Mouse (Mus musculus): Measurements from ENCODE around the gene Hephl1. TPM values are rescaled to one million over a fixed set of nuclear protein-coding genes. Genes with fewer than 3 reads are reported as not detected.
A peak's percentile ranks its signal among the peaks of the same experiment; 100 is the strongest.
"Not testable (repeated sequence)": the region's sequence is repeated elsewhere in the genome, so short reads cannot be mapped to it uniquely, and the experiment has no call there.

The Hephl1 gene
- total RNA-seq (2021) = 1 to 10 TPM; 2.6 to 6.4 TPM
- long read RNA-seq, experiment 1, partial matches to known transcripts = 4 of 5 reads
- long read RNA-seq, experiment 1, other reads (novel, unspliced or antisense) = 1 of 5 reads
- long read RNA-seq, experiment 2, full-length matches to known transcripts = 1 of 2 reads
- long read RNA-seq, experiment 2, partial matches to known transcripts = 0 of 2 reads
- long read RNA-seq, experiment 2, other reads (novel, unspliced or antisense) = 1 of 2 reads

DNA sequence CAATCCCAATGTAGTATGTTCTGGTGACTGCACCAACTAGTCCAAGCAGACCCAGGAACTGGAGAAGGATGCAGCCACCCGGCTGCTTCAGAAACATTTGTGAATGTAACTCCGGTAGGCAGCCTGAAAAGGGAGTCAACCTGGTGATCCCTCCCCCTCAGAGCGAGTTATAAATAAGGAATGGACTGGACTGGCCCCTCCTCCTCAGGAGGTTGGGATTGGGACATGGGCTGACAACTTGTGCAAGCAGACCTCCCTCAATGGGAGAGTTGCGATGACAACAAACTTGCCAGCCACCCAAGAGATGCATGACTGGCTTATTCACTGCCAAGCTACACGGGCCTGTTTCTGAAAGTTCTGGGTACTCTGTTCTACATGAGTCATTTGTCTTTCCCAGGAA, at the start of gene Hephl1:
Gene Hephl1 (minus strand): TSS at position 101 of the 400 bp plus-strand sequence.
- no peak for DNase-seq (ENCODE audit: low spot score in 2 of 2)

DNA sequence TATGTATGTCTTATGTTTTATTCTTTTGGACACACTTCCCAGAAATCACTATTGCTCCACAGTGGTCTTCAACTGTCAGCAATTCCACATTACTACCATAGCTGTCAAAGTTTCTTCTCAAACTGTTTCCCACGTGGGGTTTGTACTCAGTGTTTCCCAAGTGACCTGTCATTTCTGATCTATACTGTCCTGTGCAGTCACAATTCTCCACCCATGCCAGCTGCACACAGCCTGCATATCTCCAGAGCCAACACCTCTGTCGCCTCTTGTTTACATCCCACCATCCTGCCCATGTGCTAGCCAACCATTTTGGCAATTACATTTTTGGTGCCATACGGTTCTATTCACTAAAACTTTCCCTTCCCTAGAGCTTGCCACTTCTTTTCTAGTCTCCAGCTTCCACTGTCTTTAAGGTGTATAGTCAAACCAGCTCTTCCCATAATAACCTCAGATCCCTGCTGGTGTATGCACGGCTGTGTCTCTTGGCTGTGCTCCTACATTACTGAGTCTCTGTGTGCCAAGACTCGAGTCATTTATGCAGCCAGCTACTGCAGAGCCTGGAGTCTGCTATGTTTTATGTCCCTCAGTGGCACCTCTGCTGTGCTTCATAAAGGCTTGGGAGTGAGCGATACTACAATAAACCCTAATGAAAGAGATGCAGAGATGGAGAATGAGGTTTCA, 37.5 kb upstream of the Hephl1 start:
- DNase-seq (ENCODE audit: low spot score in 2 of 2) = no peak

DNA sequence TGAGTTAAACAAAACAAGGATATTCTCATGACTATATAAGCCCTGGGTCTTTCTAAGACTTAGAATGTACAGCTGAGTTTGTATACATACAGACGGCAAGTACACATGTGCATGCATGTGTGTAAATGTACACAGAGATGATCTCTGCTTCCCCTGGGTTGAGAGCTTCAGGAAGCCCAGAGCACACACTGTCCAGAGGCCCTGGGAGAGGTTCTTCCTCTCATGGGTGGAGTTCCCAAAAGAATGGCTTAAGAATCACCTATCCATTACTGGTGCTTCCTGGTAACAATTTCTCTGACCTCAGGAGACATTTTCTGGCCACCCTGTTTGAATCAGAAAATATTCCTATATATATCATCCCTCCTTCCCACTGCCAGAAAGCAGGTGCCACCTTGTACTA, 28.6 kb upstream of the Hephl1 start:
- DNase-seq (ENCODE audit: low spot score in 2 of 2) = no peak

DNA sequence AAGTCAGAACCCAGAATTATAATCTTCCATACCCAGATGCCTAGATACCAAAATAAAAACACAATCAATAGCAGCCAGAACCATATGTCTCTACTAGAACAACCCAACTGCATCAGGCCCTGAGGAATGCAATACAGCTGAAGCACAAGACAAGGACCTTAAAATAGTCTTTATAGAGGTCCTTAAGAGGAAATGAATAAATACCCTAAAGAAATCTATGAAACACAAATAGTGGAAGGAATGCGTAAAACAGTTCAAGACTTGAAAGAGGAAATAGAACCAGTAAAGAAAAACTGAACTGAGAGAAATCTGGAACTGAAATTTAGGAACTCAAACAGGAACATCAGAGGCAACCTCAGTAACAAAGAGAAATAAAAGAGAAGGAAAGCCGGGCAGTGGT, 14.0 kb upstream of the Hephl1 start:
- no peak for DNase-seq (ENCODE audit: low spot score in 2 of 2)

DNA sequence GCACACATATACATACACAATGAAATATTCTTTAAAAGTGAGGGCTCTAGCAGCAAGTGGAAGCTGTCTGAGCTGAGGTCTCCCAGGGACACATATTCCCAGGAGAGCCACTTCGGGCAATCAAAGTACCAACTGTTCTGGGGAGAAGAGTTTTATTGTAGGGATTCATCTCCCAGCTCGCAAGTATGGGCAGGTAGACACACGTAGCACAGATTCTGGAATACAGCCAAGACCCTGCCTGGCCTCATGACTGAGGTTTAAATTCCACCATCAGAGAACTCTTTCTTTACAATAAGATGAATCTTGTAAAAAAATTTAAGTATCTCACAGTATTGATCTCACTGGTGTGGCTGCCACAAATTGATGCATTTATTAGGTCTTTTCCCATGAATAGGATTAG, 10.5 kb upstream of the Hephl1 start:
- no peak for DNase-seq (ENCODE audit: low spot score in 2 of 2)

DNA sequence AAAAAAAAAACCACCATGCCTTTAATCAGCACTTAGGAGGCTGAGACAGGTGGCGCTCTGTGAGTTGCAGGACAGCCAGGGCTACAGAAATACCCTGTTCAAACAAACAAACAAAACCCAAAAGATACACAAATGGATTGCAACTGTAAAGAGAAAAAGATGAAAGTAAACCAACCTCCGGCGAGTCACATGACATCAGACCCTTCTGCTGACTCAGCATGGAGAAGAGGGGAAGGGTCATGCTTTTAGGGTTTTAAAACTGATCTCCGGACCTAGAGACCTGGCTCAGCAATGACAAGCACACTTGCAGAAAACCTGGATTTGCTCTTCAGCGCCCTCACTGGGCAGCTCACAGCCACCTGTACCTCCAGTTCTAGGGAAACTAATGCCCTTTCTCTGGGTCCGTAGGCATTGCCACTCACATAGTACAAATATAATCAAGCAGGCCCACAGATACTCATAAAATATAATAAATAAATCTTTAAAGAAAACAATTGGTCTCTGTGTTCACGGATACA, 9.0 kb upstream of the Hephl1 start:
- DNase-seq (ENCODE audit: low spot score in 2 of 2) = no peak

DNA sequence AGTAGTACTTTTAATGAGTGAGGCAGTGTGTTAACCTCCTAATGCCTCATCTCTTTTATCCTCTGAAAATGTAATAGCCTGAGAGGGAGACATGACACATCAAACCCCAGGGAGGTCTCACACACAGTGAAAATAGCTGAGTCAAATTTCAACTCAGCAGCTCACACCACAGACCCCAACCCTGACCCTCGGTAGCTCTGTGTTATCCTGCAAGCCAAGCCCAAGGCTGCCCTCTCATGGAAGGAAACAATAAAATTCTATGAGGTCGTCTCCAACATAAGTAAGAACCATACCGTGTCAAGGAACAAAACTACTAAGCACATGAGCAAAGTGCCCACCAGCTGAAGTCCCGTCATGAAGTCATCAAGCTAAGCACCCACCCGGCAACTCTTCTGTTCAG, 8.3 kb upstream of the Hephl1 start:
- no peak for DNase-seq (ENCODE audit: low spot score in 2 of 2)

DNA sequence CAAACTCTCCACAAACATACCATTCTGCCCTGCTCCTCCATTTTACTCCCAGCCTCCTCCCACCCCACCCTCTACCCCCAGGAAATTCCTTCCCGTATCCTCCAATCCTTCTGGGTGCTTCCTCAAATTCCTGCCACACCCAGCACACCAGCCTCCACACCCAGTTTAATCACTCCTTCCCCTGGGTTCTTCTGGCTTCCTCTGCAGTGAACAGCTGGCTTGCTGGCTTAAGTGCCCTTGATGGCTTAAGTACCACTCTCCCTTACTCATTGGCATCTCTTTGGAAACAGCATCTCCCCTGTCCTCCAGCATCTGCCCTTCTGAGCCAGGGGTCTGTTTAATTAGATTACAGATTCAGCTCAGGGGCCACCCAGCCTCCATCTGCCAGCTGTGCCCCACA, 7.6 kb upstream of the Hephl1 start:
- DNase-seq (ENCODE audit: low spot score in 2 of 2) = no peak

DNA sequence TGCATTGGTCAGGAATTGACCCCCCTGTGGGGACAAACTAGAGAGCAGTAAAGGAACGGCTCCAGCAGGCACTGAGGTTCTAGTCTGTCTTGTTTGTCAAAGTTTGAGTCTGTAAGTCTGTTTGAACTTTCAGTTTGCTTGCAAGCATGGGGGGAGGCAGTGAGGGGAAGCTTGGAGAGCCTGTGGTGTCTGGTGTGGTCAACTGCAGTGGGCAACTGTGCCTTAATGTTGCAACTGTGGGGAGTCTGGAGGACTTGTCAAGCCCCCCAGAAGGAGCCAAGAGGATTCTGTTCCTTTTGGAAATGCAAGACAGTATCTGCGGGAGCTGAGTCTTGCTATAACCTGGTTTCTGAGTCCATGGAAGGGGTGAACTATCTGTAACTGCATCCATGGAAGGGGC, 4.3 kb upstream of the Hephl1 start:
- no peak for DNase-seq (ENCODE audit: low spot score in 2 of 2)

DNA sequence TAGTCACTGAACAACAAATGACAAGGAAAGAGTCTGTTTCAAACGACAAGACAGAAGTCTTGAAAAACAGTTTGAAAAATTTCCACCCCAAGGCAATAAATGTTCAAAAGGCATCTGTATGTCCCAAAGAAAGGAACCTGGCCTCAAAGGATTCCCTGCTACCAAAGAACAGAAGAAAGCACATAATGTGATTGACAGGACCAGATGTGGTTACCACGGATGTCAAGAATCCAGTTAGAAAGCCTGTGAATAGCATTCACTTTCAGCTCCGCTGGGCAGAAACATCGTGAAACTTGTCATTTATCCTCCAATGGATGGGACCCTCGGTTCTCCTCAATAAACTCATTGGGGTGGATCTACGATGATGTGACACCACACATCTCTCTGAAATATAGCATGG, 2.2 kb upstream of the Hephl1 start:
- no peak for DNase-seq (ENCODE audit: low spot score in 2 of 2)

DNA sequence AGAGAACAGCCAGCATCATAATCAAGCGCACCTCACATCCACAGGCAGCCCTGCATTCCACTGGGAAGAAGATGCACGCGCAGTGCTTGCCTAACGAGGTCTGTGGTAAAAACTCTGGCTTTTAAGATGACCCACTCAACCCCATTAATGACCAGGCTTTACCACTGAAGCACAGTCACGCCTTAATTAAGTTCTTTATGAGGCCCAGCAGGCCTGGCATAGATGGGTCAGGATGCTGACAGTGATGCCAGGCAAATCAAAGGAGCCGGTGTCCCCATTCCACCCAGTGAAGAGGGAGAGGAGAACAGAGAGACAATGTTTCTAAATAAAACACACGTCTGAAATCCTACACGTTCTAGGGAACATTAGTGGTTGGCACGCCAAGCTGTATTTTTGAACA, 3.8 kb downstream of the Hephl1 start:
- no peak for DNase-seq (ENCODE audit: low spot score in 2 of 2)

DNA sequence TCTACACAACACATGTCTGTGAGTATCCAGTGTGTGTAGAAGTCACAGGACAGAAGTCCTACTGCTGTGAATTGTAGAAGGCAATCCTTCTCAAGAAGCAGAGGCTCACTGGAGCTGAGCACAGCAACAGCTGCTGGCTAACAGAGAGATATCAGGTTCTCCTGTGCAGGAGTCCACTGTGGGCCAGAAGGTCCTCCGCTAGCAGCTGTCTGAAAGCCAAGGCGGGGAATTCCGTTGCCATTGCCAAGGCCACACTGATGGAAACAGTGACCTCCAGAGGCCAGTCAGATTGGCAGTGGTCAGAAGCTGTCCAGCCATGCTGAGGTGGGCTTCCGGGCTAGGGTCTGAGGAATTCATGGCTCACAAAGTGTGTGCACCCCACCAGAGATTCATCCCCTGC, 6.8 kb downstream of the Hephl1 start:
- no peak for DNase-seq (ENCODE audit: low spot score in 2 of 2)

DNA sequence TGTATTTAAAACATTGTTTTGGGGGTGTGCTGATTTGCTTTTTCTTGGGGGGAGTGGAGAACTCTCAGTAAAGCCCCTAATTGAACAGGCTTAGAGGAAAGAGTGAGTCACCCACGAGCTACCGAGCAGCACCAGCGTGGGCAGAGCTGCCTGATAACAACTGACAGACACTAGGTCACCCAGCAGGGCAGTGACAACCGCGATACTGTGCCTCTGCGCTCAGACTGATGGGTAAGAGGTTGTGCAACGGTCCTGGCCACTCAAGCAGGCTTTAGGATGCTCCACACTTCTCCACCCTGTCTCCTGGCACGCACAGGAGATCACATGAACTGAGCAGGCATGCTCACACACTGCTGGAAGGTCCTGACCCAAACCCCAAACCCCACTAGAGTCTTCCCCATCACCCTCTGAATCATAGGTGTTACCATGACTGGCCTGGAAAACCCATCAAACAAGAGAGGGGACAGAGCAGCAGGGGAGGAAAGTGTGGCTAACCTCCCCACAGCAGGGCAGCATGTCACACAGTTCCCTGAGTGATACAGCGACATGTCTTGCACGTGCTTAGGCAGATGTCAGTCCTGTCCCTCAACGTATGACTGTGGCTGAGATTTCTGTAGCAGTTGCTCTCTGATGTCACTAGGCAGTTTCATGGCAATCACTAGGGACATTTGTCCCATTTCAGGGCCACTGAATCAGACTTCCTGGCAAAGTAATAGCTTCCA, 8.2 kb downstream of the Hephl1 start:
- DNase-seq (ENCODE audit: low spot score in 2 of 2) = peak in 1 of 2 experiments; percentile 33

DNA sequence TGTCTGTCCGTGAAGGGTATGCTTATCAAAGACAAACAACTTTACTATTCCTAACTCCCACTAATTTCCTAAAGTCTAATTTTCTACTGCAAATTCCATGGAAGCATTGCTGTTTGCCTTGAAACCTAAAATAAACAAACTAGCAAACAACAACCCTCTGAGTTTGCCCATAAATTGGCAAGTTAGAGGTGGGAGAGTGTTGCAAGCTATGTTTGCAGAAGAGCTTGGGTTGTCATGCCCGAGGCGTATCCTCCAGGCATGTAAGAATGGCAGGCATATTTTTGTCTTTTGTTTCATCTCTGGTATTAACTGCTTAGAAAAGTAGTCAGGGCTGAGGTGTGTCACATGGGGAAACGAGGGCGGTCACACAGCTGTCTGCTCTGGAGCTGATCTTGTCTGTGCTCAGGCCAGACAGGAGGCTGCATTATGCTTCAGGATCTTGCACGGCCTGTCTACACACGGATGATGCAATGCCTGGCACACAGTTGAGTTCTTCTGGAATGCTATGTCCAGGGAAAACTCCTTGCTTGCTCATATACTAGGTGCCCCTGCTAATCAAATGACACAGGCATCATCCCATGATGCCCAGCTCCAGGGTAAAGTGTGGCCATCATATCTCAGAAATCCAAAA, 10.3 kb downstream of the Hephl1 start:
- no peak for DNase-seq (ENCODE audit: low spot score in 2 of 2)

DNA sequence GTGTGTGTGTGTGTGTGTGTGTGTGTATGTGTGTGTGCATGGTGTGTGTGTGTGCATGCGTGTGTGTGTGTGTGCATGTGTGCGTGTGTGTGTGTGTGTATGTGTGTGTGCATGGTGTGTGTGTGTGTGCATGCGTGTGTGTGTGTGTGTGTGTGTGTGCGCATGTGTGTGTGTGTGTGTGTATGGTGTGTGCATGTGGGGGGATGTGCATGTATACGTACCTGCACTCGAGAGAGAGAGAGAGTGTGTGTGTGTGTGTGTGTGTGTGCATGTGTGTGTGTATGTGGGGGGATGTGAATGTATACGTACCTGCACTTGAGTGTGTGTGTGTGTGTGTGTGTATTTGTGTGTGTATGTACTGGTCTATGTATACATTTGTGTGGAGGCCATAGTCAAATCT, 13.5 kb downstream of the Hephl1 start:
- not testable (repeated sequence) for DNase-seq (ENCODE audit: low spot score in 2 of 2)

DNA sequence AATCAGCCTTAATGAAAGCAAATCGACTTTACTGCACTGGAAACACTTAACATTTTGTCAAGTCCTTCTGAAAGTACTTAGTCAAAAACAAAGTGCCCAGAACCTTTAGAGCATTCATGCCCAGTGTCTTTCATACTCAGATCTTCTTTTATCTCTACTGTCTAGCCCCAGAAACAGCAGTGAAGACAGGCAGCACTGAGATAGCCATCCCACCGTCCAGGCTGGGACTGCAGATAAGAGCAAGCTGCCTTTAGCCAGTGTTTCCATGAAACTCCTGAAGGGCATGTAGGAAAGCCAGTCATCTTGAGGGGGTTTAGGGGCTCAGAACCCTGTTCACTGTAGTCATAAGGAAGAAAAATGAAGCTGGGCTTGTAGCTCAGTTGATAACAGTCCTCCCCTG, 14.7 kb downstream of the Hephl1 start:
- DNase-seq (ENCODE audit: low spot score in 2 of 2) = no peak

DNA sequence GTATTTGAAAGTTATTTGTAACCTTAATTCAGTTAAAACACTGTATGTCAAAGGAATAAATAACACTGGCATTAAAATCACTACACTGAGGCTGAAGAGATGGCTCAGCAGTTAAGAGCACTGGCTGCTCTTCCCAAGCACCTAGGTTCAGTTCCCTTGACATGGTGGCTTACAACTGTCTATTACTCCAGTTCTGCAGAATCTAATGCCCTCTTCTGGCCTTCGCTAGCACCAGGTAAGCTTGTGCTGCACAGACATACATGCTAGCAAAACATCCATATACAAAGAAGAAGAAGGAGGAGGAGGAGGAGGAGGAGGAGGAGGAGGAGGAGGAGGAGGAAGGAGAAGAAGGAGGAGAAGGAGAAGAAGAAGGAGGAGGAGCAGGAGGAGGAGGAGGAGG, 15.7 kb downstream of the Hephl1 start:
- DNase-seq (ENCODE audit: low spot score in 2 of 2) = no peak

DNA sequence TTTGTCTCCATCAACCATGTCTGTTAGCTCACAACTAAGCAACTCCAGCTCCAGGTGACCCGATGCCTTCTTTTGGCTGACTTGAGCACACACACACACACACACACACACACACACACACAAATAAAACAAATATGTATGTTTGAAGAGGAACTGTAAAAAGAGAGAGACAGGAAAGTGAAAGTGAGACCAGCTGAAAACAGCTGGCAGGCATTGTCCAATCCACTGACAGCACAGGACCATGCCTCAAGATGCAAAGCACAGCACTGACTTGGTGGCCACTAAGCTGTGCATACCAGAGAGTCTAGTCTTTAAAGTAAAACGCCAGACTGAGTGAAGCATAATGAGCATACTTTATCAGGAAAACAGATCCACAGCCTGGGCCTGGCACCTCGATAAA, 16.7 kb downstream of the Hephl1 start:
- no peak for DNase-seq (ENCODE audit: low spot score in 2 of 2)

DNA sequence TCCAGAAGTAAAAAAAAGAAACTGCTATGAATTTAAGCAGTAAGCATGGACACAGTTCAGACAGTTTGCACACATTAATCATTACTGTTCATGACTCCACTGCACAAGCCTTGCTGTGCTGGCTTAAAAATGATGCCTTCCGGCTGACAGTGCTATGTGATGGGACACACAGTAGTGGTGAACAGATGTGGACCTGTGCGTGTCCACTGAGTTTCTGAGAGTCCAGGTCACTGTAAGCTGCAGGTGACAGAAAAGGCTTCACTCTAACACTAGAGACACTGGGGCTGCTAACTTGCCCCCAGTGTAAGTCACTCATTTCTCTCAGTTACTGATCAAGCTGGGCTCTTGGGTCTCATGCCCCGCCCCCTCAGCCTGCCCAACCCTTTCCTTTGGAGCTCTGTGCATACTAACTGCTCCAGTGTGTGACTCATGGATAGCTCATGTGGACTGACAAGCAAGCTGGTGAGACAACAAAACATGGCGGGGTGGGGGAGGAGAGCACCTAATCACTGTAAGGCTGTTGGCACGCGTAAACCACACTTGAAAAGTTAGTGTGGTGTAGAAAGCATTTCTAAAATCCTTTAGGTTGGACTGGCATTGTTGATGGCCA, 43.1 kb downstream of the Hephl1 start:
- DNase-seq (ENCODE audit: low spot score in 2 of 2) = peak in 1 of 2 experiments; percentile 14

DNA sequence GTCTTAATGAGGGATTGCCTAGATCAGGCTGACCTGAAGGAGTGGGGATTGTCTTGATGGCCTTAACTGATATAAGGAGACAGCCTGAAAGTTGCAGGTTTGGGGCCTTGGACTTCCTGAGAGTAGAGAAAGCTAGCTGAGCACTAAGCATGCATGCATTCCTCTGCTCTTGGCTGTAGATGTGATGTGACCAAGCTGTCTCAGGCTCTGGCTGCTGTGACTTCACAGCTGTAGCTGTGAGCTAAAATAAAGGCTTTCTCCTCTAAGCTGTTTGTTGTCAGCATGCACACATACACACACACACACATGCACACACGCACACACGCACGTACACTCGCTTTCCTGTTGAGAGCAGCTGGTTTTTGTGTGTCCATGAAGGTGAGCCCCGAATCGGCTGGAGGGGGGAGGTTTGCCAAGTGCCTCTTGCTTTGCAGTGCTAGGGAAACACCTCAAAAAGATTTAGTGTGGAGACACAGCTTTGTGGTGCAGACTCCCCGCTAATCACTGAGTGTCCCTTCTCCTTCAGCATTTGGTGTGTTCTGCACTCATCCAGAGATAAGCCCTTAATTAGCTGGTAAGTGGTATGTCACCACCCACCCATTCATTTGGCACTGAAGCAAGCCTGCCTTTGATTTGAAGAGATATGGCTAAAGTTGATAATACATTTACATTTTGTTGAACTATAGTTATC, 43.8 kb downstream of the Hephl1 start:
- no peak for DNase-seq (ENCODE audit: low spot score in 2 of 2)

DNA sequence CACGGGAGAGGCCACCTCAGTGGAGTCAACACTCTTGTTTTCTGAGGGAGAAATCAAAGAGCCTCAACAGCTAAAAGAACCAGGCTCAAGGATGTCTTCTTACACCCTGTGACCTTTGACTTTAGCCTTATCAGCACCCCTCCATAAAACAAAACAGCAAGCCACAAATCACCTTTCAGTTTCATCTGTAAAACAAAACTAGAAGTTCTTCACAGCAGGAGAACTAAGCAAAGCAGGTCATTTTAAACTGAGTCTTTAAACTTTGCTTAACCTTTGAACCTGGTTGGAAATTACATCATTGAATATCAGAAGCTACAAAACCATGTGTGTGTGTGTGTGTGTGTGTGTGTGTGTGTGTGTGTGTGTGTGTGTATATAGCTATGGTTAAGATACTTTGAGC, 47.7 kb downstream of the Hephl1 start:
- no peak for DNase-seq (ENCODE audit: low spot score in 2 of 2)
